Mouse (Mus musculus): ENCODE measurements around the gene Spata46. TPM values are rescaled to one million over a fixed set of nuclear protein-coding genes. Genes with fewer than 3 reads are reported as not detected.

The Spata46 gene
- polyA plus RNA-seq (2012; rRNA removed), result not detected in 2 replicates

GRCm38 (mm10) chr1:170308503-170308902 is at the start of gene Spata46:
Gene Spata46 (plus strand): TSS chr1:170308803.

GRCm38 (mm10) chr1:170277016-170277415 is 31.6 kb upstream of the Spata46 start, which contains the start of gene Sh2d1b1:
Gene Sh2d1b1 (plus strand): TSS chr1:170277320.

GRCm38 (mm10) chr1:170306232-170306631 is 2.4 kb upstream of the Spata46 start, which contains the start of gene Gm7694:
Gene Gm7694 (minus strand): TSS chr1:170306332.

Other genes starting within 250 kb of the Spata46 start
- 10.2 and 10.7 TPM in 2 replicates for gene Ddr2, start 198.0 kb upstream of the Spata46 start, polyA plus RNA-seq (2012; rRNA removed)
- gene Uap1, start 133.8 kb upstream of the Spata46 start, polyA plus RNA-seq (2012; rRNA removed), result 40.9 TPM in 2 replicates
- 6.7 and 7.5 TPM in 2 replicates for gene Uhmk1, start 93.4 kb upstream of the Spata46 start, polyA plus RNA-seq (2012; rRNA removed)
- gene Sh2d1b2, start 76.1 kb upstream of the Spata46 start, polyA plus RNA-seq (2012; rRNA removed), result not detected in 2 replicates
- 0.08 and 0.14 TPM in 2 replicates for gene Sh2d1b1, start 31.5 kb upstream of the Spata46 start, polyA plus RNA-seq (2012; rRNA removed)
- 5.5 TPM in 2 replicates for gene Gm7694, start 2.5 kb upstream of the Spata46 start, polyA plus RNA-seq (2012; rRNA removed)